Mouse (Mus musculus) liver, postnatal 0 days (tissue): ENCODE data around the gene Lrfn2.

Experiments
- CTCF ChIP-seq: sonication (generic); IDR thresholded peaks from 2 replicates; pipeline ENCODE4 v1.5.1; 2016; ENCODE audit warnings: antibody characterized with exemption, low read depth
- EP300 ChIP-seq: IDR thresholded peaks from 2 replicates; pipeline ENCODE4 v1.6.1; 2016; ENCODE audit warnings: antibody characterized with exemption, low read depth, mild to moderate bottlenecking

DNA sequence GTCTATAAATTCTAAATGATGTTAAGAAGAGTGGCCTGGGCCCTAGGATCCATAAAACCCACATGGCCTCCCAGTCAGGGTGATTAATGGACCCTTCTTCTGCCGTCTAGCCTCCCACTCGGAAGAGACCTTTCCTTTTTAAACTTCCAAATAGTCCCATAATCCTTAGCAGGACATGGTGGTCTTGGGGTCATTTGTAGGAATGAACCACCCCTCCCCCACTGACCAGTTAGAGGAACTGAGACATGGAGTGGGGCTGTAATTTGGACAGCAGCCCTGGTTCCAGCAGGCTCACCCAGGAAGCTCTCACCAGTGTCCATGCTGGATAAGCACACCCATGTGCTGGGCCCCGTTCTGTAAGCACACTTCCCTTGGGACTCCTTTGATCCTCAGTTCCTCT, 14.6 kb downstream of the Lrfn2 start:
- TF ChIP-seq CTCF = no peak
- no peak for TF ChIP-seq EP300
